Mouse (Mus musculus) c-Kit-positive CD71-positive TER-119-negative erythroid progenitor cells, embryonic 14.5 days (primary cell): ENCODE results near the gene Padi2.
A peak's percentile ranks its signal among the peaks of the same experiment; 100 is the strongest.

Source experiments
- DNase-seq: peaks from one replicate; pipeline ENCODE4 v3.0.0-alpha.2; 2013; ENCODE audit warnings: low read depth

Gene Padi2

DNA sequence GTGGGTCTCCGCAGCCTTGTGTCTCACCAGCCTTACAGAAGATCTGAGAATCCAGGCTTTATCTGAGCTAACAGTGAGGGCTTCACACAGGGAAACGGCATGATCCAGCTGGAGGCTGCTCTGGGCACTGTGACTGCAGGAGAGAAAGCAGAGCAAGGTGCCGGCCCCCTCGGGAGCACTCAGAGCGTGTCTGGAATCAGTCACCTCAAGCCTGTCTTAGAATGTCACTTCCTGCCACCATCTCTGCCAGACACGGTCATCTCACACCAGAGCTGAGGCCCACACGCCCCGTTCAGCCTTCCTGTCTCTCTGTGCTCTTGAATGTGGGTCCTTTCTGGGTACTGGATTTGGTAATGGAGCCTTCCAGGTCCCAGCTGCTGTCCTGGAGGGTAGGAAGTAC, 19.5 kb downstream of the Padi2 start:
- no peak for DNase-seq

- no peak for DNase-seq
These were observed 22.2 kb downstream of the Padi2 start for GRCm38 (mm10) chr4:140928349-140928748.

- no peak for DNase-seq
These were observed 23.6 kb downstream of the Padi2 start for GRCm38 (mm10) chr4:140929745-140930144.

GRCm38 (mm10) chr4:140930900-140931470, 24.8 kb downstream of the Padi2 start:
- no peak for DNase-seq

GRCm38 (mm10) chr4:140935643-140936042, 29.5 kb downstream of the Padi2 start:
- DNase-seq: no peak

GRCm38 (mm10) chr4:140944356-140944755, 38.2 kb downstream of the Padi2 start:
- DNase-seq: no peak

DNA sequence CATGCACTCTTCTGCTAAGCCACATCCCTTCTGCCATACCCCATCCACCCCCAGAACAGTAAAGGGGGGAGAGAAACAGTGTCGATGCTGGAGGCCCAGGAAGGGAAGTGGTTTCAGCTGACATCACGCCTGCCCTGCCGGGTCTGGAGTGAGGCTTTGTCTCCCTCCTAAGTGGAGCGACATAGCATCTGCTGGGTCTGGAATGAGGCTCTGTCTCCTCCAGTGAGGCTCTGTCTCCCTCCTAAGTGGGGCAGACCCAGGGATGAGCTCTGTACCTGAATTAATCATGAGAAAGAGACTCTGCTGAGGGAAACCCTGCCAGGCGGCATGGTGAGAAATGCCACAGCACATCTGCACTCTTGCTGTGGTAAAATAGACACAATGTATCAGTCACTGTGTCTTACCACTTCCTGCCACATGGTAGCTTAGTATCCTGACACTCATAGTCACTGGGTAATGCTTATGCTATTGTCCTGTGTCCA, 38.9 kb downstream of the Padi2 start:
- no peak for DNase-seq

DNA sequence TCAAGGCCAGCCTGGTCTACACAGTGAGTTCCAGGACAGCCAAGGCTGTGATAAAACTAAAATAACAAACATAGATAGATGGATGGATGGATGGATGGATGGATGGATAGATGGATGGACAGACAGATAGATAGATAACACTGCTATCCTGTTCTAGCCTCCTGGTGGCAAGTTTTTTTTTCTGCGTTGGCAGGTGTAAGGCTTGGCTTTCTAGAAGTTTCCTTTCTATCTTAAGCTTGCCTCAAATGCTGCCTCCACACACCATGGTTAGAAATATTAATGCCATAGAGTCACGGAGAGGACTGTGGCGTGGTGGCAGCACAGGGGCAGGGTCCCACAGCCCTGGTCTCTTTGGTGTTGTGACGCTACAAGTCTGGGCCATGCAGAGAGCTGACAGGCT, 39.4 kb downstream of the Padi2 start:
- no peak for DNase-seq

DNA sequence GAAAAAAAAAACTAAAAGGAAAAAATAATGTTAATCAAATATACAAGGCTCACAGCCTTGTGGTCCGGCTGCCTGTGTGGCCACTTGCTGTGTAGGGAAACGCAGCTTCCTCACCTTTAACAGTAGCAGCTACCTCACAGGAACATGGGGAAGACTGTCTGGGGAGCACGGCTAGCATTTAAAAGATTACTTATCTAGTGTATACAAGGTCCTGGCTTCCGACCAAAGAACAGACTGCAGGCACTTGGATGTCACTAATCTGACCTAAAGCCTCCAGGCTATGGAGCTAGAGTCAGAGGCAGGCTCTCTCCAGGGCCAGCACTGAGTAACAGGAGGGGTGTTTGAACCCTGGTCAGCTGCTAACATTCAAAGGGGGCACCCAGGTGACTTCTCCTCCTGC, 39.9 kb downstream of the Padi2 start:
- no peak for DNase-seq

DNA sequence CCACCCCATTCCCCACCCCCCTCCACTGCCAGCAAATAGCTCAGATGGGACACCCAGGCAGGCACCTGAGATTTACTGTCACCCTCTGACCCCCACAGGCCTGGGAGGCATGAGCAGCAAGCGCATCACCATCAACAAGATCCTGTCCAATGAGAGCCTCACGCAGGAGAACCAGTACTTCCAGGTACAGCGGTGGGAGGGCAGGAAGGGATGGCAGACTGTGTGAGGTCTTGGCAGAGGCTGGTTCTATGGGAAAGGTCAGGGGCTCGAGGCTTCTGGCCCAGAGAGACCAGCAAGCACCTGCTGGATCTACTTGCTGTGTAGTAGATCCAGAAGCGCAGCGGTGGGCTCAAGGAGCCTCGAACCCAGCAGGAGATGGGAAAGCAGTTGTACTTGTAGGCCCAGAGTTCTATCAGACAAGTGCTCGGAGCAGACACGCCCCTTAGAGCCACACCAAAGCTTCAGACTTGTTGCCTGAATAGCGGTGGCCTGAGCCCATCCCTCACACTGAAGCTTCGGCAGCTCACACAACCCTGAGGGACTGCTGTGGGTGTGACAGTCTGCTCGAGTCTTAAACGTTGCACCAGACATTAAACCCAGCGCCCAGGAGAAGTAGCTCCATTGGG, 40.5 kb downstream of the Padi2 start:
- no peak for DNase-seq

DNA sequence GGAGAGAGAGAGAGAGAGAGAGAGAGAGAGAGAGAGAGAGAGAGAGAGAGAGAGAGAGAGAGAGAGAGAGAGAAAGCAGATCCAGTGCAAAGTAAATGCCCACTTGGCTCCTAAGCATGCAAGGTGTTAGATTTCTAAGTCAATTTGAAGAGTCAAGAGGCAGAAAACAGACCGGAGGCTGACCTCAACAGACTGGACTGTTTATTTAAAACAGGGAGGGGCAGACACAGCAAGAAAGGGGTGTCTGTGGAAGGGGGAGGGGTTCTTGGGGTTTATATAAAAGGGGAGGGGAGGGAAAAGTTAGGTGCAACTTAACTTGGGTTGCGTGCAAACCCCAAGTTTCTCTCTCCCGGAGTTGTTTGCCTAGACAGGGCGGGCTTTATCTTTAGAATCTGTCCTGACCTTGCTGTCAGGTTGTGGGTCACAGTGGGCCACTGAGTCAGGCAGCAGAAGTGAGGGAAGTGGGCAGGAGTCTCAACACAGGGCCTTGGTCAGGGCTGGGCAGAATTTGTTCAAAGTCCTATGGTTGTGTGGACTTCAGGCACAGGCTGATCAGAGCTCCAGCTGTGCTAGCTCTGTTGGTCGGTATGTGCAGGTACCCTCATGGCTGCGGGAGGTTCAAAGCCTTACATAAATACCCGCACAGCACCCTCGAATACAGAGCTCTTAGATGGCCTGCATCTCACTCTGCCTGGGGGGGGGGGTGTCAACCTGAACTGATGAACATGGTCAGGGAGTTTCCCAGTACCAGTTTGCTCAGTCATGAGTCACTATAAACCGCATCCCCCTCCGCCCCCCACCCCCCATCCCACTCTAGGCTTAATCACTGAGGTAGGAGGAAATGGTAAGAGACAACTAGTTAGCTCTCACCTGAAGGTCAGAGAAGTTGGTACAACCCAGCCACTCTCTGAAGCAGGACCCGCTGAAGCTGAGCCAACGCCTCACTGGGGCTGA, 41.6 kb downstream of the Padi2 start:
- DNase-seq: no peak

- DNase-seq: no peak
These were observed 42.3 kb downstream of the Padi2 start for GRCm38 (mm10) chr4:140948481-140948880.

GRCm38 (mm10) chr4:140949052-140949451, 42.9 kb downstream of the Padi2 start:
- DNase-seq: no peak

DNA sequence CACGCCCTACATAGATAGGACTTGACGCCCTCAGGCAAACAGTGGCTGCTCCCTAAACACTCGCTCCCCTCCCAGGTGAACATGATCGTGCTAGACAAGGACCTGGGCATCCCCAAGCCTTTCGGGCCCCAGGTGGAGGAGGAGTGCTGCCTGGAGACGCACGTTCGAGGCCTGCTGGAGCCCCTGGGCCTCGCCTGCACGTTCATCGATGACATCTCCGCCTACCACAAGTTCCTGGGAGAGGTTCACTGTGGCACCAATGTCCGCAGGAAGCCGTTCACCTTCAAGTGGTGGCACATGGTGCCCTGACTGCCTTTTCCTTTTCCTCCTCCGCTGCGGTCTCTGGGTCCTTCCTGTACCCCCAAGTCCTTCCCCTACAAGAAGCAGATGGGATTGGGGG, 43.5 kb downstream of the Padi2 start:
- no peak for DNase-seq

- DNase-seq: no peak
These were observed 44.4 kb downstream of the Padi2 start for GRCm38 (mm10) chr4:140950574-140950973.

- no peak for DNase-seq
These were observed 45.9 kb downstream of the Padi2 start for GRCm38 (mm10) chr4:140951861-140952641.

DNA sequence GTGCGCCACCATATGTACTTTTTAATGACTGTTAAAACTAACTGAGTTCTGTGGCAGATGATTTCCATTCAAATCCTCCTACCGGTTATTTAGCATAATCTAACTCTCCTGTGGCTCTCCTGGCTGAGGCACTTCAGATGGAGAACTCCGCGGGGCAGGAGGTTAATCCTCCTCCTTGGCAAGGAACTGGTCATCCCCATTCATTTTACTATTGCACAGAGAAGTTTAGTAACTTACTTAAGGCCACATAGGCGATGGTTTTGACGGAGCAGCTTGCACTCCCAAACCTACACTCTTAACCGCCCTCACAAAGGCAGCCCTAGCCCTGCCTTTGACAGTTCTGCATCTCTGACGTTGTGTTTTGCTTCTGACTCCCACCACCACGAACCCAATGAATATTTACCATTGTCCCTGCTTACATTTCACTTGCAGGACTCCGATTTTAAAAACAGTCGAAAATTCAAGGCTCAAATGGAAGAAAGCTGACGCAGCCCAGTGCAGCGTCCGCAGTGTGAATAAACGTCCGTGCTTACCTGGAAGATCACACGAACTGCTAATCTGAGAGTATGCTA, 51.1 kb downstream of the Padi2 start:
- no peak for DNase-seq

DNA sequence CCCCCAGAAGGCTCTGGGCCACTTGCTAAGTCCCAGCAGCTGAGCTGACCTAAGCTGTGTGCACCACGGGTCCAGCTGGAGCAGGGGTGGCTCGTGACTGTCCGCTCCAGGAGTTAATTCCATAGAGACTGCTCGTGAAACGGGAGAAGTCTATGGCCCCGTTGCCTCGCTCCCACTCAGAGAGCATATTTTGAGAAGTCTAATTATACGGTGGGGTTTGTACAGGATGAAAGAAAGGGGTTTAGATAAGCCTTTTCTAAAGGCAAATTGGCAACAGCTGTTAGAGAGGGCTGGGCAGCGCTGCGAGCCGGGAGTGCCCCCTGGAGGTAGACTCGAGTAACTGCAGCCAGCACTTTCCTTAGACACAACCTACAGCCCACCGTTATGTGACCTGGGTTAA, 51.6 kb downstream of the Padi2 start:
- DNase-seq: peak; percentile 54

- DNase-seq: no peak
These were observed 52.2 kb downstream of the Padi2 start for GRCm38 (mm10) chr4:140958319-140958718.

GRCm38 (mm10) chr4:140959128-140959679, 53.1 kb downstream of the Padi2 start:
- no peak for DNase-seq

GRCm38 (mm10) chr4:140959715-140960479, 53.8 kb downstream of the Padi2 start:
- no peak for DNase-seq
